14 mouse cellular contexts compared by ENCODE assay signal in the genomic region with DNA sequence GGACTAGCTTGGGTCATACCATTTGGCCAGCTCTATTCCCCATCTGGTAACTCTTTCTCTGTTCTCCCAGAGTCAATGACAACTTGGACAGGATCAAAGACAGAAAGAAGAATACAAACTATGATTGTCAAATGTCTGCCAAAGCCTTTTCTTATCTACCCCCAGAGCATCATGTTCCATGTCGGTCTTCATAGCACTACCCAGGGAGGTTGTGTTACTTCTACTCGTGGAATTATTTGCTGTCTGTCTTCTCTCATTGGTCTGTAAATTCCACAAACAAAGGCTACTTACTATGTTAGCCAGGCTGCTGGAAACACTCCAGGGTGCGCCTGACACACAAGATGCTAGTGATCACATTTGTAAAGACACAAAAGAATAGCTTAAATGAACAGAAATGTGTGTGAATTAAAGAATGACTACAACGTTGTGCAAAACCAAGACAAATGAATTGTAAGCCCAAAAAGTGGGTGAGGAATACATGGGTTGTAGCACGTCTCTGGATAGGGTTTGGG.
"Had no signal": no experiment of that assay in that cellular context is flagged by ENCODE, and none has a peak within 500 bp of the region (broad histone marks: within the 10 kb centered on the region; RNA-seq: fewer than 3 reads in every experiment).

No protein-coding gene starts in this region.

- H3K27ac ChIP-seq: kidney, postnatal 0 days; limb, embryonic 13.5 days; liver, embryonic 14.5 days; macrophage; neural tube, embryonic 12.5 days; stomach, postnatal 0 days had no signal

- H3K36me3 ChIP-seq: limb, embryonic 13.5 days; neural tube, embryonic 12.5 days had no signal

- DNase-seq: kidney, adult 8-10 months; kidney, postnatal 36 days; layer of hippocampus, adult 9-11 months; layer of hippocampus, postnatal 36 days; thymus, postnatal 4 days had no signal

- H3K27me3 ChIP-seq: limb, embryonic 13.5 days; megakaryocyte, embryonic 14.5 days; neural tube, embryonic 12.5 days had no signal

- H3K4me2 ChIP-seq: limb, embryonic 13.5 days; midbrain, embryonic 11.5 days; neural tube, embryonic 12.5 days had no signal

- H3K9ac ChIP-seq: limb, embryonic 13.5 days; liver, embryonic 14.5 days; neural tube, embryonic 12.5 days had no signal

- H3K4me3 ChIP-seq: limb, embryonic 13.5 days; megakaryocyte, embryonic 14.5 days; neural tube, embryonic 12.5 days had no signal

- H3K4me1 ChIP-seq: limb, embryonic 13.5 days; megakaryocyte, embryonic 14.5 days; neural tube, embryonic 12.5 days had no signal

- ATAC-seq: intestine, postnatal 0 days had no signal

- H3K9me3 ChIP-seq: limb, embryonic 13.5 days; megakaryocyte, embryonic 14.5 days; neural tube, embryonic 12.5 days had no signal
